Mouse (Mus musculus) left cerebral cortex, postnatal 25 days (tissue): ENCODE results near the gene Slc8a2. TPM values are rescaled to one million over a fixed set of nuclear protein-coding genes. Genes with fewer than 3 reads are reported as not detected.
A peak's percentile ranks its signal among the peaks of the same experiment; 100 is the strongest.

Experiments used
- DNase-seq, 2 experiments: peaks; one replicate each; pipeline ENCODE4 v3.0.0; 2022; ENCODE audit warnings: low spot score in 2 of 2, mixed read lengths in 1 of 2
- intact Hi-C: fragments of 180-260 bp; cut with DNase I; formaldehyde crosslinking; loops from one replicate; pipeline ENCODE4 v1.15.1; 2025
- total RNA-seq, 2 experiments: library from RNA; stranded (reverse); gene quantifications; 2 replicates each; pipeline ENCODE4 v1.2.3; 2021

Slc8a2 gene
- total RNA-seq, 2 experiments from 2014 or later: 263 to 264 TPM

- DNase-seq: peak; percentile 92 to 94
- intact Hi-C loops: loop anchor here (1.0 kb wide), 1 partner anchor 21 kb away; the partner anchor contains the start of gene Napa
Measured at GRCm38 (mm10) chr7:16119569-16120261, 9.9 kb upstream of the Slc8a2 start, which contains the start of gene Kptn. Gene Kptn (plus strand): TSS chr7:16119895.

GRCm38 (mm10) chr7:16120262-16120600, 9.4 kb upstream of the Slc8a2 start:
- DNase-seq: no peak
- intact Hi-C loops: no loop called here

- intact Hi-C loops: no loop called here
- DNase-seq: no peak
Measured at GRCm38 (mm10) chr7:16125829-16126228, 3.8 kb upstream of the Slc8a2 start.

- DNase-seq: peak in 1 of 2 experiments; percentile 40
- intact Hi-C loops: no loop called here
Measured at GRCm38 (mm10) chr7:16128344-16128743, 1.3 kb upstream of the Slc8a2 start.

DNA sequence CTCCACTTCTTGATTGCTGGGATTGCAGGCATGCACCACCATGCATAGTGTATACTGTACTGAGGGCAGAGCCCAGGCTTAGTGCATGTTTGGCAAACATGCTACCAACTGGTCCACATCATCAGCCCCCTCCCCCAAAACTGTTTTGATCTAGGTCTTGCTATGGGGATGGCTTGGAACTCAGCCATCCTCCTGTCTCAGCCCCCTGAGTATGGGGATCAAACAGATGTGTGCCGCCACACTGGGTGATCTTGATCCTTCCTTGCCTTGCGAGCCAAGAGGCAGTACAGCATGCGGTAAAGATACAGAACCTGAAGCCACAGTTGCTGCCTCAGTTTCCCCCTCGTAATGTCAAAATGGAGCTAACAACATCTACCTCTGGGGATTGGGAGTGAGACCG, 727 bp upstream of the Slc8a2 start:
- intact Hi-C loops: no loop called here
- DNase-seq: no peak

DNA sequence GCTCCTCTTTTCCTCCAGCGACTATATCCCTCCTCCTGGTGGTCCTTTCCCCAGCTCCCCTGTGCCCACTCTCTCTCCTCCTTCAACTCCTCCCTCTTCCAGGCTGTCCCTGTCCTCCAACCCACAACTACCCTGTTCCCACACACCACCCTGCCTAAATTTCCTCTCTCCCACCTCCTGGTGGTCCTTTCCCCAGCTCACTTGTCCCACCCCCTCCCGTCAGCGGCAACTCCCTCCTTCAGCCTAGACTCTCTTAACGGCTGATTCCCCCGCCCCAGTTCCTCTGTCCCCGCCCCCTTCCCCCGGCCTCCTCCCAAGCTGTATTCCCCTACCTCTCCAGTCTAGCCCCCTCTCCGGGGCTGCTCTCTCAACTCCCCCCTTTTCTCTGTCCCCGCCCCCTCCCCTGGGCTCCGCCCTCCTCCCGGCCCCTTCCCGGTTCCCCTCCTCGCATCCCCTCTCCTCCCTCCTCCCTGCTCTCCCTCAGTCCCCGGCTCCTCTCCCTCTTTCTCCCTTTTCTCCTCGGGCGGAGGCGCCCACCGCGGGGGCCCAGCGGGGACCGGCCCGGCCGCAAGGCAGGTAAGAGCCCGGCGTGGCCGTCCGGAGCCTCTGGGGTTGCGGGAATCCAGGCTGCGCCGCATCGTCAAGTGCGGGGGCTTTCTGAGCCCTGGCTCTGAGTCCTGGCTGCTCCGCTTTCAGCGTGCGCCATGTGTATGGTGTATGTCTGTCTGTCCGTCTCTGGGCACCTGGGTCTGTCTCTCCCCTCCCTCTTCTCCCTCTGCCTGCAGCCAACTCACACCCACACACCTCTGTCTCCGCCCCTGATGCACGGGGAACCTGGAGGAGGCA, 443 bp downstream of the Slc8a2 start:
- DNase-seq: peak; percentile 61 to 66
- intact Hi-C loops: loop anchor here (1.0 to 2.0 kb wide), 2 partner anchors 19 to 27 kb away; no protein-coding TSS in a partner anchor

GRCm38 (mm10) chr7:16130956-16131634, 1.5 kb downstream of the Slc8a2 start:
- DNase-seq: peak in 1 of 2 experiments; percentile 75
- intact Hi-C loops: loop anchor here (1.0 to 2.0 kb wide), 2 partner anchors 18 to 28 kb away; no protein-coding TSS in a partner anchor

- DNase-seq: peak in 1 of 2 experiments; percentile 72
- intact Hi-C loops: no loop called here
Measured at GRCm38 (mm10) chr7:16132161-16132581, 2.5 kb downstream of the Slc8a2 start.

DNA sequence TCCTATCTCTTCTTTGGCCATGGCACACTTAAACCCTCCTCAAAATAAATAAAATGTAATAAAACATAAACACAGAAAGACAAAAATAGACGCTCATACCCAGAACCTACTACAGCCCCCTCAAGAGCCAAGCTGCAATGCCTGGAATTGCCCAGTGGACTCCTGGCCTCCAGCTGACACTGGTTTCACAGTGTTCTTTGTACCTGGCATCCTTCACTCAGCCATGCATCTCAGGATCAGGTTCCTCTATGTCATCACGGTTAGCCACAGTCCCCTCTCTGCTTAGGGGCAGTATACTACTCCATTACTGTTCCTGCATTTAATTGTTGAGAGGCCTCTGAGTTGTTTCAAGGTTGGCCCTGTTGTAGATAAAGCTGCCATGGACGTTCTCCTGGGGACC, 3.3 kb downstream of the Slc8a2 start:
- DNase-seq: no peak
- intact Hi-C loops: no loop called here

- intact Hi-C loops: no loop called here
- DNase-seq: no peak
Measured at GRCm38 (mm10) chr7:16133691-16134090, 4.1 kb downstream of the Slc8a2 start.

DNA sequence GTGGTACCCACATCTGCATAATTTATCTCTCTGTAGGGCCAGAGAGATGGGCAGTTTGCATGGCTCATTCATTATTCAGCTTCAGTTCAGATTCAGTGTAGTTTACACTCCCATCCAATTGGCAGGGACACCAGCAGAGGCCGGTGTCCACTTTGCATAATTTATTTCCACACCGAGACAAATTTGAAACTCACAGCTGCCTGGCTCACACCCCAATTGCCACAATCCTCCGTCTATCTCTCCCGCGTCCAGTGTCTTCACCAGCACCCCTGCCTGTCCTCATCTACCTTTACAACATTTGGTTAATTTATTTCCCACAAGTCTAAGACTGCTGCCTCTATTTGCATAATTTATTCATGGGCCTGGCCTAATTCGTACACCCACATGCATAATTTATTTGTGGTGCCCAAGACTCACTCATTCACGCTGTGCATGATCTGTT, 5.3 kb downstream of the Slc8a2 start:
- DNase-seq: peak in 1 of 2 experiments; percentile 67
- intact Hi-C loops: no loop called here

DNA sequence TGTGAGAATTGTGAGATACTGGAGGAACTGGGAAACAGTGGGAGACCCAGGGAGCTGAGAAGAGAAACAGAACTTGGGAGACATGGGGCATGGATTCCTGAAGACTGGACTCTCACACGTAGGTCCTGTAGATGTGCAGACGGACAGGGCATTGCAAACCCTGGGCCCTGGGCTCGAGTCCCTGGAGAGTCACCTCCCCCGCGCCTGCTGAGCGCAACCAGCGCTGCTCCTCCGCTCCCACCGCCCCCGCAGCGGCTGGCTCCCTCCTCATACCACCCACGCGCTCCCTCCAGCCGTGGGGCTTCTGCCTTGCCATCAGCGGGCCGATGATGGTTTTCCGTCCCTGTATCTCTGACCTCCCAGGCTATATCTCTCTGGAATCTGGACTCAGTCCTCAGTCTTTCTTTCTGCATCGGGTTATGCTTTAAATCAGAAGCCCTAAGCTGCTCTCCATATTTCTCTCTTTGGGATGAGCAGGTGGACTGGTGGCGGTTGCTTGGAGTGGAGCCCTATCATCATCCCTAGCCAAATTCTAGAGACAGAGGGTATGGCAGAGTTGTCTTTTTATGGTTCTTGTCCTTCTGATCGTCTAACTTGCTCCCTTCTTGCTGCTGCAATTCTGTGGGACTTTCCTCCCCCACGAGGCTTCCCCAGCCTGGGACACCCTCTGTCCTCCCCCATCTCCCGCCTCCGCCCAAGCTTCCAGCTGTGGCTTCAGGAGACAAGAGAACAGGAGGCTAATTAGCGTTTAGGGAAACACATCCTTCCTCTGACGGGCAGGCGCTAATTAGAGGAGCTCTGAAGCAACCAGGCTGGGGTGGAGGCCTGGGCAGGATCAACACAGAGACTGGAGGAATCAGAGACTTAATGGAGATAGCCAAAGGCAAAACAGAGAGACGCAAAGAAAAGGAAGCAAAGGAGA, 17.1 kb downstream of the Slc8a2 start:
- peak in 1 of 2 experiments; percentile 83 for DNase-seq
- intact Hi-C loops: no loop called here

GRCm38 (mm10) chr7:16147643-16148042, 18.0 kb downstream of the Slc8a2 start:
- no peak for DNase-seq
- intact Hi-C loops: no loop called here

DNA sequence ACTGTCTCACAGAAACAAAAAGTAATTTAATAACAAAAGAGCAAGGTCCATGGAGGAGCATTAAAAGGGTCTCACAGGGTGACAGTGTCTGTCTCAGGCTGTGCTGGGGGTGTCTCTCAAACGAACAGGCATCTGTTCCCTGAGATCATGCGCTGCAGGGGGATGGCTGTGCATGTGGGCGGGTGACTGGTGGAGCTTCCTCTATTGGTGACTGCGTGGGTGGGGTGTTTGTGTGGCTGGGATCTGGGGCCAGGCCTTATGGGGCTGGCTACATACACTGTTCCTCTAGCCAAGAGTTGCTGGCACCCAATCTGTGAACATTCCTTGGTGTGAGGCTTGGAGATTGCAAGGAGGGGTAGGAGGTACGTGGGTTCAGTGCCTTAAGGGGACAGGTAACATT, 19.6 kb downstream of the Slc8a2 start:
- peak; percentile 86 to 98 for DNase-seq
- intact Hi-C loops: loop anchor here (1.0 kb wide), 2 partner anchors 19 to 46 kb away; no protein-coding TSS in a partner anchor

GRCm38 (mm10) chr7:16150191-16151145, 20.8 kb downstream of the Slc8a2 start:
- DNase-seq: peak in 1 of 2 experiments; percentile 60
- intact Hi-C loops: loop anchor here (10.0 kb wide), 1 partner anchor 166 kb away; no protein-coding TSS in a partner anchor

- intact Hi-C loops: loop anchor here (10.0 kb wide), 1 partner anchor 169 kb away; no protein-coding TSS in a partner anchor
- peak in 1 of 2 experiments; percentile 82 for DNase-seq
Measured at GRCm38 (mm10) chr7:16153522-16153921, 23.9 kb downstream of the Slc8a2 start.

DNA sequence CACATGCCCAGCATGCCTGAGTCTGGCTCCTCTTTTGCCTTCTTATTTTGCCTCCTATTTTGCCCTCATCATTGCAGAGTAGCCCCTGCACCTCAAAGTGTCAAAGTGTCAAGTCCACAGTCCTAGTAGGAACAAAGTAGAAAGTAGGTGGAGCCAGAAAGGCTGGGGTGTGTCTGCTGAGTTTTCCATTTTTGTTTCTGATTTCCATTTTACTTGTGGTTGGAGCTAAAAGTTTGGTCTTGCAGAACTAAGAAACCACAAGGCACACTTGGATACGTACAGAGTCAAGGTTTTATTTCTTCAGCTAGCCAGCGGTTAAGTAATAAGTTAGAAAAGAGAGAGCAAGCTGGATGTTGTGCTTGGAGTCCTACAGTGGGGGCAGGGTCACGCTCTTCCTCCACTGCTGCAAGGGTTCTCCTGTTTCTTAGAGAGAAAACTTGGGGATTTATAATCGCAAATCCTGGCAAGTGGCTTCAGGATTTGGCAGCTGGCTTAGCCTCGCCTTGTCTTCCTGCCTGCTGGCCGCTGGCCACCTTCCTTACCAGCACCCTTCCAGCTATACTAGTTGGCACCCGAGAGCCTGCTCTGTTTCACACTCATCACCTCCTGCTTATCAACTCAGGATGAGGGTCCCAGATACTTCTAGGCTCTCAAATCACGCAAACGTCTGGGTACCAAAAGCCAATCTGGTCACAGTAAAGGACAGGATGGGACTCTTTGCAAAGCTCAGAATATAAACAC, 25.7 kb downstream of the Slc8a2 start:
- DNase-seq: peak in 1 of 2 experiments; percentile 78
- intact Hi-C loops: loop anchor here (5.0 to 10.0 kb wide), 2 partner anchors 98 to 171 kb away; no protein-coding TSS in a partner anchor
